Mouse (Mus musculus) forebrain, embryonic 14.5 days (tissue): ENCODE results near the gene 2410131K14Rik. TPM values are rescaled to one million over a fixed set of nuclear protein-coding genes. Genes with fewer than 3 reads are reported as not detected.

Source experiments
- ATAC-seq: fragments of 200-750 bp; cut with Nextera tagmentation; 2 replicates; pipeline ENCODE4 v1.8.0; 2017; ENCODE audit warnings: mild to moderate bottlenecking, moderate library complexity
- DNase-seq: peaks from one replicate; pipeline ENCODE4 v3.0.0-alpha.2; 2015; ENCODE audit warnings: low spot score
- H3K27ac ChIP-seq: fragments of 300-500 bp; sonication (generic); 2 replicates; pipeline ENCODE4 v1.5.1; 2014; ENCODE audit warnings: low read depth, mild to moderate bottlenecking, control low read depth, low read length, moderate library complexity
- H3K27me3 ChIP-seq: fragments of 300-500 bp; sonication (generic); replicated peaks from 2 replicates; pipeline ENCODE4 v1.6.1; 2014; ENCODE audit warnings: low read length, control low read depth, mixed read lengths; ENCODE audit not compliant: control insufficient read depth, insufficient read depth
- H3K36me3 ChIP-seq: fragments of 300-500 bp; sonication (generic); 2 replicates; pipeline ENCODE4 v1.6.1; 2014; ENCODE audit warnings: low read length, control low read depth; ENCODE audit not compliant: control insufficient read depth, insufficient read depth
- H3K4me1 ChIP-seq: fragments of 300-500 bp; sonication (generic); 2 replicates; pipeline ENCODE4 v1.6.1; 2014; ENCODE audit warnings: antibody characterized with exemption, low read length, control low read depth; ENCODE audit not compliant: control insufficient read depth, insufficient read depth
- H3K4me2 ChIP-seq: fragments of 300-500 bp; sonication (generic); 2 replicates; pipeline ENCODE4 v1.6.1; 2014; ENCODE audit warnings: mild to moderate bottlenecking, control low read depth, low read length
- H3K4me3 ChIP-seq: fragments of 300-500 bp; sonication (generic); 2 replicates; pipeline ENCODE4 v1.5.1; 2014; ENCODE audit warnings: low read depth, low read length, control low read depth
- H3K9ac ChIP-seq: fragments of 300-500 bp; sonication (generic); 2 replicates; pipeline ENCODE4 v1.6.1; 2014; ENCODE audit warnings: mild to moderate bottlenecking, low read length, control low read depth, moderate library complexity
- H3K9me3 ChIP-seq: fragments of 300-500 bp; sonication (generic); replicated peaks from 2 replicates; pipeline ENCODE4 v1.6.1; 2016; ENCODE audit warnings: low read length, control low read depth, mixed read lengths; ENCODE audit not compliant: control insufficient read depth
- WGBS: fragments of 180-500 bp; shearing (Covaris S2); extraction: QIAGEN DNeasy Blood & Tissue Kit; methylation state at CpG from one replicate; pipeline ENCODE4 v1.1.7; 2014; 5-methylcytosine and 5-hydroxymethylcytosine counted together
- polyA plus RNA-seq: library from polyadenylated mRNA; unstranded; fragments of >200 nt; fragmentation: Nextera tagmentation; extraction: Ambion mirVana; gene quantifications from 2 replicates; pipeline ENCODE4 v1.2.1, GENCODE M21; 2014

2410131K14Rik gene
- polyA plus RNA-seq, 1 experiment from 2014 or later: 14.6 TPM

DNA sequence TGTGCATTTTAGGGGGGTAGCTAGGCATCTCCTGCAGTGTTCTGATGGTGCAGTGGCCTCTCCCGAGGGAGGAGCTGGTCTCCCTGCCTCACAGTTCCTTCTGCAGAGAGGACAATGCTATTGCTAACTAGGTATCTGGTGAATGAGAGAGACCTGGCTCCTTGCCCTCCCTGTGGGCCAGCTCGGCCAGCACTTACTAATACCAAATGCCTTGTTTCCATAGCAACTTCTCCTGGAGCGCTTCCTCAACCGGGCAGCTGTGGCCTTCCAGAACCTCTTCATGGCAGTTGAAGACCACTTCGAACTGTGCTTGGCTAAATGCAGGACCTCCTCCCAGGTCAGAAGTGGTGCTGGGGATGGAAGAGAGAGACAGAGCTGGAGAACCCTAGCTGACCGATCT lies 14.1 kb downstream of the 2410131K14Rik start:
- WGBS: 68% methylated on average over 6 of the region's 6 CpGs
- no peak overlapping the region for H3K4me2 ChIP-seq
- H3K36me3 ChIP-seq: peaks cover 52% of the 10 kb centered on the region
- H3K27ac ChIP-seq: no peak overlapping the region
- no peak overlapping the region for H3K9ac ChIP-seq
- no peaks in the 10 kb centered on the region for H3K9me3 ChIP-seq
- peak; percentile 49 for DNase-seq
- 0 out of 2 replicates have a peak, but pooled peaks cover 3% of the 10 kb centered on the region for H3K4me1 ChIP-seq
- no peak overlapping the region for H3K4me3 ChIP-seq
- ATAC-seq: no peak
- H3K27me3 ChIP-seq: no peaks in the 10 kb centered on the region

GRCm38 (mm10) chr5:118259636-118260035 lies 14.6 kb downstream of the 2410131K14Rik start:
- no peaks in the 10 kb centered on the region for H3K9me3 ChIP-seq
- no peak for ATAC-seq

DNA sequence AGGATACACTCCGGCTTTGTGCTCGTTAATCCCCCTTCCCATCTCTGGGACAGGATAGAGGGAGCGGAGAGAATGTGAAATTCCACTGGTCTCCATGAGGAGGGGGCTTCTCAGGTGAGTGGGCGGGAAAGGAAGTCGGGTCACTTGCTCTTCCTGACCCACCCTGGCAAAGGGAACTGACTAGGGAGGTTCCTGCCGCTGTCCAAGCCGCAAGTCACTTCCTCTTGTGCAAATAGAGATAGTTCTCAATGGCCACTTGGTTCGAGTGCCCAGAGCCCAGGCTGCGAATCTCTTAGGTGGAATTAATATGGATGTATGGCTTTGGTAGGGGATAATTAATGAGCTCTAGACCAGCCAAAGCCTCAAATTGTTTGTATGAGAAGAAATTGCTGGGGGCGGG lies 15.0 kb downstream of the 2410131K14Rik start:
- no peaks in the 10 kb centered on the region for H3K27me3 ChIP-seq
- 0 out of 2 replicates have a peak, but pooled peaks cover 3% of the 10 kb centered on the region for H3K4me1 ChIP-seq
- H3K27ac ChIP-seq: no peak overlapping the region
- H3K4me3 ChIP-seq: no peak overlapping the region
- no peaks in the 10 kb centered on the region for H3K9me3 ChIP-seq
- ATAC-seq: no peak
- no peak overlapping the region for H3K4me2 ChIP-seq
- WGBS: 90% methylated on average over 10 of the region's 10 CpGs
- no peak for DNase-seq
- peaks cover 52% of the 10 kb centered on the region for H3K36me3 ChIP-seq
- H3K9ac ChIP-seq: no peak overlapping the region

More at GRCm38 (mm10) chr5:118259636-118260035, 14.6 kb downstream of the 2410131K14Rik start:
- H3K27ac ChIP-seq: no peak overlapping the region
- no peaks in the 10 kb centered on the region for H3K27me3 ChIP-seq
- peaks cover 52% of the 10 kb centered on the region for H3K36me3 ChIP-seq
- H3K9ac ChIP-seq: no peak overlapping the region
- H3K4me3 ChIP-seq: no peak overlapping the region
- 0 out of 2 replicates have a peak, but pooled peaks cover 3% of the 10 kb centered on the region for H3K4me1 ChIP-seq
- 86% methylated on average over 6 of the region's 6 CpGs for WGBS
- DNase-seq: no peak
- no peak overlapping the region for H3K4me2 ChIP-seq

DNA sequence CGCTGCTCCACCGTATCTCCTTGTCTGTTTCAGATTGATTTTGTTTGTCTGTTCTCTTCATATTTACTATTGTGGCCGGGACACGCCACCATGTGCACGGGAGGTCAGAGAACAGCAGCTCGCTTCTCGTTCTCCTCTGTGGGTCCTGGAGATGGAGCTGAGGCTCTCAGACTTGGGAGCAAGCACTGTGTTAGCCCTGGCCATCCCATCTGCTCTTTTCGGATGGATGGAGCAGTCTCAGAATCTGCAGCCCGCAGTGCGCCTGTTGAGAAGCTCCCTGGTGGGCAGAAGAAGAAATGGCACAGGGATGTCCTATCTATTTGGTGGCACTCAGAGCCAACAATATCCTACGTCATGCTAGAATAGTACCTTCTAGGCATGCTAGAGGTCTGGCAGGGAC lies 15.6 kb downstream of the 2410131K14Rik start:
- Histone ChIP-seq H3K9ac (no peak overlapping the region), H3K27me3 (no peaks in the 10 kb centered on the region), H3K4me3 (no peak overlapping the region), H3K4me1 (0 out of 2 replicates have a peak, but pooled peaks cover 3% of the 10 kb centered on the region), H3K27ac (no peak overlapping the region), H3K36me3 (peaks cover 55% of the 10 kb centered on the region), H3K4me2 (no peak overlapping the region), H3K9me3 (no peaks in the 10 kb centered on the region)
- ATAC-seq (no peak), DNase-seq (no peak)
- 93% methylated on average over 11 of the region's 11 CpGs for WGBS

GRCm38 (mm10) chr5:118261181-118261580 lies 16.2 kb downstream of the 2410131K14Rik start:
- no peak for ATAC-seq
- H3K36me3 ChIP-seq: peaks cover 56% of the 10 kb centered on the region

DNA sequence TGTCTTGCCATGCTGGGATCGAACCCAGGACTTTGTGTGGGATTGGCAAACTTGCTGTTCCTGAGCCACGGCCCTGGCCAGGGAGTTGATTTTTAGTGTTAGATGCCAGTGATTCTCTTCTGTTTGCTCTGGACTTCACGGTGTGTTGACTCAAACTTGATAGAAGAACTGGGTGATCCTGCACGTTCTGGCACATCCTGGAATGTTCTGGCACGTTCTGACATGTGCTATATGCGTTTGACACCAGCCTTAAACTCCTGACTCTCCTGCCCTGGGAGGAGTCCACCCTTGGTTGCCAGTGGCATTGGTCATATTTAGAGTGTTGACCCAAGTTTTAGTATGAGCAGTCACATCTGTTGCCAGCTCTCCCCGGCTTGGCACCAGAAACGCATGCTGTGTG lies 17.4 kb downstream of the 2410131K14Rik start:
- Histone ChIP-seq H3K4me3 (no peak overlapping the region), H3K27ac (no peak overlapping the region), H3K9me3 (no peaks in the 10 kb centered on the region), H3K9ac (no peak overlapping the region), H3K4me2 (no peak overlapping the region), H3K27me3 (no peaks in the 10 kb centered on the region), H3K4me1 (0 out of 2 replicates have a peak, but pooled peaks cover 3% of the 10 kb centered on the region), H3K36me3 (peaks cover 47% of the 10 kb centered on the region)
- ATAC-seq: no peak
- no peak for DNase-seq
- 96% methylated on average over 8 of the region's 8 CpGs for WGBS

More at GRCm38 (mm10) chr5:118261181-118261580, 16.2 kb downstream of the 2410131K14Rik start:
- H3K27ac ChIP-seq: no peak overlapping the region
- H3K9me3 ChIP-seq: no peaks in the 10 kb centered on the region
- no peaks in the 10 kb centered on the region for H3K27me3 ChIP-seq
- no peak overlapping the region for H3K4me3 ChIP-seq
- H3K9ac ChIP-seq: no peak overlapping the region
- no peak for DNase-seq
- WGBS: 96% methylated on average over 9 of the region's 9 CpGs
- H3K4me1 ChIP-seq: 0 out of 2 replicates have a peak, but pooled peaks cover 3% of the 10 kb centered on the region
- H3K4me2 ChIP-seq: no peak overlapping the region

DNA sequence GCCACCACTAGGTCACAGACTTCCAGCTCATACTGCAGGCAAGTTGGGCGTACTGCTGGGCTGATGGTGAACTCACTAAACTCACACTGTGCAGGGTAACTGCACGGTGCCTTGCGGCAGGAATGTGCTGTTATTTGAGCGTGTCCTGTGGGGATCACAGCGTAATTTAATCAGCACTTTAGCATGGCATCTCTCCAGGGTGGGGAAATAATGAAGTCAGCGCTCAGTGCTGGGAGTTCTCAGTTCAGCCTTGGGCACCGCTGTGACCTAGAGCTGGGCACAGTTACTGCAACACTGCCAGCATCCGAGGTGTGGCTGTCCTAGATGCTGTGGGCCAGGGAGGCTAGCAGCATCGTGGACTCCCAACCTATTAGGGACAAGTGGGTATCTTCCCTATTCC lies 19.3 kb downstream of the 2410131K14Rik start:
- no peak overlapping the region for H3K4me2 ChIP-seq
- ATAC-seq (no peak), DNase-seq (no peak)
- no peak overlapping the region for H3K27ac ChIP-seq
- no peak overlapping the region for H3K4me3 ChIP-seq
- H3K27me3 ChIP-seq: no peaks in the 10 kb centered on the region
- 70% methylated on average over 9 of the region's 9 CpGs for WGBS
- H3K36me3 ChIP-seq: peaks cover 39% of the 10 kb centered on the region
- H3K9ac ChIP-seq: no peak overlapping the region
- no peaks in the 10 kb centered on the region for H3K9me3 ChIP-seq
- peaks cover 2% of the 10 kb centered on the region; the same call in 1 of the 2 replicates for H3K4me1 ChIP-seq

DNA sequence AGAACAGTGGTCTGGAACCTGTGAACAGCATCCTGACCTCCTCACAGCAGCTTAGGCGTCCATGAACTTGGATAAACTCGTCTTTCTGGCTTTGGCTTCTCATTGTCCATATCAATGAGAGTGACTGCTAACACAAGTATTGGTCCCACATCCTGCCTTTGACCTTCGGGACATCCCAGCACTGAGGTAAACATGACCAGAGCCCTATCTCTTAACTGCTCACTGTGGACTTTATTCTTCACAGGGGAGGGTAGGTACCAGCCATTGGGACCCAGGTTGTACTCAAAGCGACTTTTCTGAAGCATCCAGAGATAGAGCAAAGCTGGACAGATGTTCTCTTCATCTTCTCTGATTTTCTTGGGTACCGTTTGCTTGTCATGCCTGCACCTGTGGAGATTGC lies 20.3 kb downstream of the 2410131K14Rik start:
- peaks cover 30% of the 10 kb centered on the region for H3K36me3 ChIP-seq
- WGBS: 78% methylated on average over 5 of the region's 5 CpGs
- H3K9ac ChIP-seq: no peak overlapping the region
- H3K9me3 ChIP-seq: no peaks in the 10 kb centered on the region
- no peaks in the 10 kb centered on the region for H3K27me3 ChIP-seq
- no peak overlapping the region for H3K27ac ChIP-seq
- ATAC-seq (no peak), DNase-seq (no peak)
- no peak overlapping the region for H3K4me2 ChIP-seq
- no peak overlapping the region for H3K4me3 ChIP-seq
- H3K4me1 ChIP-seq: peaks cover 4% of the 10 kb centered on the region; the same call in 1 of the 2 replicates

GRCm38 (mm10) chr5:118266309-118266708 lies 21.3 kb downstream of the 2410131K14Rik start:
- H3K9ac ChIP-seq: no peak overlapping the region
- H3K4me2 ChIP-seq: no peak overlapping the region
- DNase-seq: no peak
- no peak overlapping the region for H3K27ac ChIP-seq
- peaks cover 4% of the 10 kb centered on the region; the same call in 1 of the 2 replicates for H3K4me1 ChIP-seq
- peaks cover 20% of the 10 kb centered on the region for H3K36me3 ChIP-seq
- H3K9me3 ChIP-seq: no peaks in the 10 kb centered on the region
- no peak overlapping the region for H3K4me3 ChIP-seq
- 39% methylated on average over 8 of the region's 8 CpGs for WGBS
- ATAC-seq: no peak
- no peaks in the 10 kb centered on the region for H3K27me3 ChIP-seq
